Mouse (Mus musculus): ENCODE results near the gene Tbc1d22a. TPM values are rescaled to one million over a fixed set of nuclear protein-coding genes. Genes with fewer than 3 reads are reported as not detected.
A peak's percentile ranks its signal among the peaks of the same experiment; 100 is the strongest.

Gene Tbc1d22a
- polyA plus RNA-seq, 1 experiment = not detected

GRCm38 (mm10) chr15:86542371-86542770 lies 328.1 kb downstream of the Tbc1d22a start:
- TF ChIP-seq POLR2A (IDR thresholded peaks at IDR 0.05; ENCODE audit: insufficient read depth, low read depth, low read length) (0 out of 2 replicates have a peak, but pooled peaks have one; percentile 5), CTCF (IDR thresholded peaks at IDR 0.05; ENCODE audit: insufficient read depth, low read depth, low read length) (no peak)
- Histone ChIP-seq H3K27ac (ENCODE audit: insufficient read depth, low read depth, low read length) (no peak overlapping the region), H3K4me3 (ENCODE audit: insufficient read depth, low read depth, low read length) (no peak overlapping the region), H3K4me1 (ENCODE audit: control insufficient read depth, insufficient read depth, low read length) (no peaks in the 10 kb centered on the region; the same call in 1 of the 2 replicates)
- 58% methylated on average over 3 of the region's 3 CpGs for WGBS

- TF ChIP-seq CTCF (IDR thresholded peaks at IDR 0.05; ENCODE audit: insufficient read depth, low read depth, low read length) (no peak), POLR2A (IDR thresholded peaks at IDR 0.05; ENCODE audit: insufficient read depth, low read depth, low read length) (no peak)
- Histone ChIP-seq H3K4me1 (ENCODE audit: control insufficient read depth, insufficient read depth, low read length) (no peaks in the 10 kb centered on the region; the same call in 1 of the 2 replicates), H3K4me3 (ENCODE audit: insufficient read depth, low read depth, low read length) (no peak overlapping the region), H3K27ac (ENCODE audit: insufficient read depth, low read depth, low read length) (no peak overlapping the region)
- WGBS = 96% methylated on average over 1 of the region's 1 CpGs
Measured at GRCm38 (mm10) chr15:86544122-86544795, 330.0 kb downstream of the Tbc1d22a start.

Other genes with a start within 250 kb of the Tbc1d22a start
- gene Celsr1, start 180.7 kb upstream of the Tbc1d22a start, polyA plus RNA-seq (2012; ENCODE audit: insufficient read depth, insufficient read length, low replicate concordance, missing spikeins) = not detected in 2 replicates
- gene Gramd4, start 156.8 kb upstream of the Tbc1d22a start, polyA plus RNA-seq (2012; ENCODE audit: insufficient read depth, insufficient read length, low replicate concordance, missing spikeins) = not detected in 2 replicates
- gene Cerk, start 28.3 kb upstream of the Tbc1d22a start, polyA plus RNA-seq (2012; ENCODE audit: insufficient read depth, insufficient read length, low replicate concordance, missing spikeins) = 113 TPM in 1 of 2 replicates, not detected in the other

Measured in olfactory bulb, adult 2 months (tissue).